Comparison of ENCODE assay signal across 9 mouse cellular contexts in the genomic region with DNA sequence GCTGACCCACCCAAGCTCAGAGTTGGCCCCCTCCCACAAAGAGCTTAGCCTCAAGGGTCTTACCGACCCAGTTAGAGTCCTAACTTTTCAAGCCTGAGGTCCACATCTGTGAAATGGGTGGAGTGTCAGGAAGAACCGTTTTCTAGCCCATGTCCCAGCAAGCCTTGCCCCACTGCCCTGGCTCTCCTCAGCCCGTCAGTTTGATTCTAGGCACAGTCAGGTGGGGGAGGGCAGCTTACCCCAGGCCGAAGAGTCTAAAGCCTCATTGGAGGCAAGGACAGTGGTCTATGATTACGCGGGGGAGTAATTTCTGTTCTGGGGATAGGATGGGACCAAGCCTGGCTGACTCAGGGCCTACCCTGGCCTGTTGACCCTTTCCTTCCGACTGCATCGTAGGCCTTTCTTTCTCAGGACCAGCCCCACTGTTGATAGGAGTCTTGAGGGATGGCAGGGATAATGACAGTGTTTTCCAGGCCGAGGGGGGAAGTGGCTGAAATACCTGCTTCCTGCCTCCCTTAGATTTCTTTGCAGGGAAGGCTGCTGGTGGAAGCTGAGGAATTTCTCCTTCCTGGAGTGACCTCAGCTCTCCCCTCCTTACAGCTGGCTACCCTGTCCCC. TPM values are rescaled to one million over a fixed set of nuclear protein-coding genes. Genes with fewer than 3 reads are reported as not detected.
DNase-seq lines count a peak whose midpoint lies in the region; ATAC-seq lines count a peak whose summit lies in the region.
"Had no signal": no experiment of that assay in that cellular context is flagged by ENCODE, and none has a peak within 500 bp of the region (broad histone marks: within the 10 kb centered on the region; RNA-seq: fewer than 3 reads in every experiment).

No protein-coding gene starts in this region.

- no peaks in the 10 kb centered on the region; the same call in 1 of the 2 replicates for H3K36me3 ChIP-seq in heart, embryonic 11.5 days (ENCODE audit: control insufficient read depth, insufficient read depth, low read length)
- H3K36me3 ChIP-seq in liver, embryonic 12.5 days, result no peaks in the 10 kb centered on the region

- peak overlapping the region; percentile 87 for H3K27ac ChIP-seq in heart, embryonic 11.5 days (ENCODE audit: low read depth, low read length)
- H3K27ac ChIP-seq in brown adipose tissue, adult 24 weeks (replicated peaks; ENCODE audit: low read depth, low read length), result peak overlapping the region; percentile 97
- 0 out of 2 replicates have a peak overlapping the region, but pooled peaks have one; percentile 38 for H3K27ac ChIP-seq in liver, embryonic 12.5 days

- no peak for ATAC-seq in heart, embryonic 11.5 days (replicated peaks; ENCODE audit: insufficient number of reproducible peaks, low FRiP score, low TSS enrichment)
- no peak for ATAC-seq in liver, embryonic 12.5 days
- no peak for ATAC-seq in megakaryocyte, adult 5-6 weeks (ENCODE audit: poor library complexity, severe bottlenecking)

- no peaks in the 10 kb centered on the region for H3K27me3 ChIP-seq in heart, embryonic 11.5 days (ENCODE audit: control insufficient read depth, insufficient read depth, low read length)
- peaks cover 50% of the 10 kb centered on the region for H3K27me3 ChIP-seq in liver, embryonic 12.5 days (replicated peaks)

- H3K4me2 ChIP-seq in heart, embryonic 11.5 days, result peak overlapping the region; percentile 75
- H3K4me2 ChIP-seq in liver, embryonic 12.5 days, result peak overlapping the region; percentile 80

- WGBS in heart, embryonic 11.5 days (ENCODE audit: insufficient replicate concordance), result 34% methylated on average over 9 of the region's 9 CpGs
- 56% methylated on average over 9 of the region's 9 CpGs for WGBS in liver, embryonic 12.5 days (ENCODE audit: insufficient replicate concordance)

- intact Hi-C loops in heart, postnatal 36 days (cut with DNase I), result loop anchor here (2.0 kb wide), 1 partner anchor 18 kb away; no protein-coding TSS in a partner anchor
- intact Hi-C loops in heart, postnatal 10 days (cut with DNase I), result loop anchor here (2.0 kb wide), 1 partner anchor 26 kb away; no protein-coding TSS in a partner anchor

- no peak for DNase-seq in heart, postnatal 36 days
- DNase-seq in heart, postnatal 10 days, result peak; percentile 48 to 52
- DNase-seq in cerebellum, postnatal 36 days, result no peak
- no peak for DNase-seq in cerebellum, adult 18-20 months

- no peaks in the 10 kb centered on the region for H3K9me3 ChIP-seq in heart, embryonic 11.5 days (replicated peaks; ENCODE audit: control insufficient read depth, low read length)
- H3K9me3 ChIP-seq in liver, embryonic 12.5 days (replicated peaks), result no peaks in the 10 kb centered on the region

- peak overlapping the region; percentile 94 for H3K4me3 ChIP-seq in heart, embryonic 11.5 days (ENCODE audit: low read depth, low read length)
- H3K4me3 ChIP-seq in brown adipose tissue, adult 24 weeks (ENCODE audit: insufficient read depth, low read depth, low read length), result peak overlapping the region; percentile 92
- peak overlapping the region; percentile 61; the same call in 1 of the 2 replicates for H3K4me3 ChIP-seq in liver, embryonic 12.5 days

- peaks cover 75% of the 10 kb centered on the region for H3K4me1 ChIP-seq in heart, embryonic 11.5 days (ENCODE audit: control insufficient read depth, insufficient read depth, low read length)
- H3K4me1 ChIP-seq in brown adipose tissue, adult 24 weeks (ENCODE audit: control insufficient read depth, insufficient read depth, insufficient read length, low read length), result peaks cover 30% of the 10 kb centered on the region
- H3K4me1 ChIP-seq in liver, embryonic 12.5 days, result peaks cover 83% of the 10 kb centered on the region

- H3K9ac ChIP-seq in heart, embryonic 11.5 days (ENCODE audit: low read depth, low read length), result peak overlapping the region; percentile 97
- peak overlapping the region; percentile 10; the same call in 1 of the 2 replicates for H3K9ac ChIP-seq in liver, embryonic 12.5 days

RNA-seq across cellular contexts. Expression of gene Hspg2, which starts 2.2 kb away (rescaled TPM):
- polyA plus RNA-seq in heart, embryonic 11.5 days (2014; fragmentation: Nextera tagmentation; extraction: Ambion mirVana), result 55.5 and 56.4 TPM in 2 replicates
- 100 to 1,000 TPM; 240 to 255 TPM for total RNA-seq in heart, postnatal 36 days (2021)
- polyA plus RNA-seq in brown adipose tissue, adult 24 weeks (2012; ENCODE audit: insufficient read depth, insufficient read length, missing spikeins), result 32.5 and 49.7 TPM in 2 replicates
- total RNA-seq in heart, postnatal 10 days (2021), result 100 to 1,000 TPM; 524 to 560 TPM
- 6.4 and 7.3 TPM in 2 replicates for polyA plus RNA-seq in liver, embryonic 12.5 days (2016; fragmentation: Nextera tagmentation; extraction: Ambion mirVana)
- total RNA-seq in megakaryocyte, adult 5-6 weeks (2015), result under 0.01 TPM in 1 of 2 replicates, not detected in the other
- total RNA-seq in megakaryocyte, adult 5-6 weeks (2017), result 0.04 TPM in 2 replicates

RNA-seq across cellular contexts. Expression of gene 1700013G24Rik, which starts 17.7 kb away (rescaled TPM):
- polyA plus RNA-seq in heart, embryonic 11.5 days (2014; fragmentation: Nextera tagmentation; extraction: Ambion mirVana), result not detected in 2 replicates
- not detected for total RNA-seq in heart, postnatal 36 days (2021)
- not detected in 2 replicates for polyA plus RNA-seq in brown adipose tissue, adult 24 weeks (2012; ENCODE audit: insufficient read depth, insufficient read length, missing spikeins)
- not detected for total RNA-seq in heart, postnatal 10 days (2021)
- not detected in 2 replicates for polyA plus RNA-seq in liver, embryonic 12.5 days (2016; fragmentation: Nextera tagmentation; extraction: Ambion mirVana)
- total RNA-seq in megakaryocyte, adult 5-6 weeks (2015), result not detected in 2 replicates
- not detected in 2 replicates for total RNA-seq in megakaryocyte, adult 5-6 weeks (2017)
- polyA plus RNA-seq: liver, embryonic 16.5 days had no signal

RNA-seq across cellular contexts. Expression of gene Cela3b, which starts 40.5 kb away (rescaled TPM):
- polyA plus RNA-seq in heart, embryonic 11.5 days (2014; fragmentation: Nextera tagmentation; extraction: Ambion mirVana), result not detected in 2 replicates
- not detected for total RNA-seq in heart, postnatal 36 days (2021)
- polyA plus RNA-seq in brown adipose tissue, adult 24 weeks (2012; ENCODE audit: insufficient read depth, insufficient read length, missing spikeins), result not detected in 2 replicates
- not detected for total RNA-seq in heart, postnatal 10 days (2021)
- polyA plus RNA-seq in liver, embryonic 12.5 days (2016; fragmentation: Nextera tagmentation; extraction: Ambion mirVana), result not detected in 2 replicates
- 0.30 TPM in 1 of 2 replicates, not detected in the other for total RNA-seq in megakaryocyte, adult 5-6 weeks (2015)
- 1.7 TPM in 1 of 2 replicates, not detected in the other for total RNA-seq in megakaryocyte, adult 5-6 weeks (2017)

Comparison
In these comparisons a context has a peak if more than half of its experiments do, and no peak if none do; other contexts are left out.
1. DNase-seq: peak in heart, postnatal 10 days (2 of 2); none in heart, postnatal 36 days (0 of 2), cerebellum, postnatal 36 days (0 of 2) and cerebellum, adult 18-20 months (0 of 2).
2. H3K27ac ChIP-seq: peak in every context shown above with its lines; median percentile 97 in brown adipose tissue, adult 24 weeks; 87 in heart, embryonic 11.5 days; 38 in liver, embryonic 12.5 days.
3. RNA of gene Hspg2, which starts 2.2 kb away (total RNA-seq): 524 to 560 TPM in heart, postnatal 10 days and 240 to 255 TPM in heart, postnatal 36 days; under 0.01 to 0.04 TPM in megakaryocyte, adult 5-6 weeks; every median in the first group is over 100 times any median in the second.
4. Peak in every context shown above with its lines, with median percentiles within 50 percentile points of each other: H3K4me3 ChIP-seq.